Mouse (Mus musculus) MEL-GATA-1-ER (cell line): ENCODE measurements at regions not wholly inside any gene's neighbourhood (a gene's known extent, or its start where the extent isn't known, plus 50 kb on each side); places are given as distances from the start of the nearest gene placed in this dataset.

Experiments
- DNase-seq: peaks from one replicate; pipeline ENCODE4 v3.0.0-alpha.2; 2012; ENCODE audit warnings: low read depth; ENCODE audit errors: extremely low read depth

DNA sequence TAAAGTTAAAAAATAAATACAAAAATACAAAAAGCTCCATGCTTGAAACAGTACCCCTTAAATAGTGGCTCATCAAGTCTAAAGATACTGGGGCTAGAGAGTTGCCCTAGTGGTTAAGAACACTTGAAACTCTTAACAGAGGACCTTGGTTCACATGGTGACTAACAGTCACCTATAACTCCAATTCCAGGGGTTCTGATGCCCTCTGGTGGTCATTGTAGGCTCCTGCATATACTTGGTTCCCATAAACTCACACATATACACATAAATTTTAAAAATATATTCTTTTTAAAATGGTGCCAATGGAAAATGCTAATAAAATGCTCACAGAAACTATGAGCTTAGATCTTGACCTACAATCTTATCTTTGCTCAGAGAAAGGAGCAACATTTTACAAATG lies 286.4 kb downstream of the Pdcd6ip start:
- no peak for DNase-seq

DNA sequence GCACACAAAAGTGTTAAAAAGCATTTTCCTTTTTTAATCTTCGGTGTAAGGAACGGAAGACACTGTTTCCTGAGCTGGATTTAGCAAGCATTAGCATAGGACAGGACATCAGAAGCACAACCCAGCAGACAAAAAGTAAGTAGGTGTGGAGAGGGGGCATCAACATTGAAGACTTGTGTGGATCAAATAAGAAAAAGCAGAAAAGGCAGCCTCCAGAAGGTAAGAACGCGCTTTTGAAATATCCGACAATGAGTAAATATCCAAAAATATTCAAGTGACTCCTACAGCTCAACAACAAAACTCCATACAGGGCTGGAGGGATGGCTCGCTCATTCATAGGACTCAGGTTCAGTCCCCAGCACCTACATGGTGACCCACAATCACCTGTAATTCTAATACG lies 286.9 kb downstream of the Pdcd6ip start:
- no peak for DNase-seq

DNA sequence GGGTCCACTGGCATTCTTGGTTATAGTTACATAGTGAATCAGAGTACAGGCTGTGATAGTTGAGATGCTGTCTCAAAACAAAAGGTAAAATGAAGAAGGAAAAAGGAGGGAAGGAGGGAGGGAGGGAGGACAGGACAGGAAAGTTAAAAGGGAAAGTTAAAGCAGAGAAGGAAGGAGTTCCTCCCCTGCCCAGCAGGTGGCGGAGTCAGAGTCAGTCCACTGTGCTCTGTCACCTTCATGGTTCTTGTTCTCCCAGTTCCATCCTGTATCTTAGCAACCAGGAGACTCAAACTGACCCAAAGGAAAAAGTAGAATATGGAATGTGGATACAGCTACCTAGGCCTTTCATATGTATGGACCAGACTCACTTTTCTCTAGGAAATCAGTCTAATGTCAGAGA lies 288.3 kb downstream of the Pdcd6ip start:
- no peak for DNase-seq

DNA sequence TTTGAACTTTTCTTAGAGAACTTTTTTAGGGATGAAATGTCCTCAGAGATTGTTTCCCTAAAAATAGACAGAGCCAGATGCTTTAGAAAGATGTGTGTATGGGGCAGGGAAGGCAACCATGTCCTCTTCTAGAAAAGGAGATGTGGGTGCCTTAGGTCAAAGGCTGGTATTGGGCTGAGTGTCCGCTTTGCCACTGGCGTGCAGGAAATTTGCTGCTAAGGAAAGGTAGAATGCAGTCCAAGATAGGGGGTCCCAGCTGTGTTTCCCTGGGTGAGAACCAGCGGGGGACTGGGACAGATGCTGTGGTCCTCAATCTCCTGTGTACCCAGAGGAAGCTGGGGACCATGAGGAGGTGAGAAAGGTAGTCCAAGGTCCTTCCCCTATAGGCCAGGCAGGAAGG lies 291.0 kb downstream of the Pdcd6ip start:
- no peak for DNase-seq

DNA sequence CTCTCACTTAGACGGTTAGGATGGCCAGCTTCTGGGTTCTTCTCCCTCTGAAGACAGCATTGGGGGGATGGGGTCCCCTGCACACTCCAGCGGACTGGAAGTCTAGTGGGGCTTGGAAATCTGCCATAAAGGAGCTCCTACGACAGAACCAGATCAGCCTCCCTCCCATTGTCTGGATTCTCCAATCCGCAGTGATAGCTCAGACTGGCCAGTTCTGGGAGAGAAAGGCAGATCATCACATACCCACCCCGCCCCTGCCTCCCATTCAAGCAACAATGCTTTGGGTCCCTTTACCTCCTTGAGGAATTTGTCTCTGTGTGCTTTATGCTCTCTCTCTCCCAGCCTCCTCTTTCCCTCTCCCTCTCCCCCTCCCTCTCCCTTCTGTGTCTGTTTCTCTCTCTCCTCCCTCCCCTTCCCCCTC lies 292.5 kb downstream of the Pdcd6ip start:
- no peak for DNase-seq

DNA sequence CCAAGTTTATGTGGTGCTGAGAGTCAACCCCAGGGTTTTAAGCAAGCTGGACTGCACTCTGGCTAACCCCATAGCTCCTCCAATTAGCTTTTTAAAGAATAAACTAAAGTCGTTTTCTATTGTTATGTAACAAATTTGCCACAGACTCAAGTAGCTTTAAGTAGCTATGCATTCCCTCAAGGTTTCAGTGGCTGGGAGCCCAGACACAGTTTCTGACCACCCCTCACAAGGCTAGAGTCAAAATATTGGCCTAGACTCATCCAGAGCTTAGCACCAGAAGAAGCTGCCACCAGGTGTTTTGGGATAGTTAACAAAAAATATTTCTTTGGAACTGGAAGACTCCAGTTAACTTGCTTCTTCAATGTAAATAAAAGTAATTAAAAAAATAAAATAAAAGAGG lies 293.4 kb downstream of the Pdcd6ip start:
- no peak for DNase-seq

DNA sequence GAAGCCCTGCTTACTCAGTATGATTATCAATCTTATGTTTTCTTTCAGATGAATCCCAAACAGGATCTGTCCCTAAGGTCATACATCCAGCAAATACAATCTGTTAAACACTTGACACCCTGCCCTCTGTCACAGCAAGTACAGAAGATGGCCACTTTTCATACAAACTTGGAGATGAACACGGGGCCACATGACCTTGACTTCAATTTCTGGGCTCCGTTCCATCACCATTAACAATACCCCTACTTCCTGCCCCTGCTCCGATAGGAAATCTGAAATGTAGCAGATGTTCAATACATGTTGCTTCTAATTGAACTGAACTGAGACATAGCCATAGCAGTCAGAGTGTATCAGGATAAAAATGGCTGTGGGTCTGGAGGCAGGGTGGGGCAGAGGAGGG lies 294.2 kb downstream of the Pdcd6ip start:
- DNase-seq: no peak

DNA sequence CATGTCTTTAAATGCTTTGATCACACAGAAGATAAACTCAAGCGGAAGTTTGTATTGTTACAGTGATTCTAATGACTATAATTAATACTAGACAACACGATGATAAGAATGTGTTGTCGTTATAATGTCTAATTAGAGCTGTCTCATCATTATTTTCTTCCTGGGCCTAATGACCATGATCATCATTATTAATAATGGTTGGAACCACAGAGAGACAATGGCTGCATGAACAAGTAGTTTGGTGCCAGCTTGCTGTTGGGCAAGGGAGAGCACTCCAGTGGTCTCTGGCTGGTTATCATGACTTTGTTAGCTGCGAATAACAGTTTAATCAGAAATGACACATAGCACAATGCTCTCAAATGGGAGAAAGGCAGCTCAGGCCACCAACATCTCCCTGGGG lies 296.4 kb downstream of the Pdcd6ip start:
- DNase-seq: no peak

DNA sequence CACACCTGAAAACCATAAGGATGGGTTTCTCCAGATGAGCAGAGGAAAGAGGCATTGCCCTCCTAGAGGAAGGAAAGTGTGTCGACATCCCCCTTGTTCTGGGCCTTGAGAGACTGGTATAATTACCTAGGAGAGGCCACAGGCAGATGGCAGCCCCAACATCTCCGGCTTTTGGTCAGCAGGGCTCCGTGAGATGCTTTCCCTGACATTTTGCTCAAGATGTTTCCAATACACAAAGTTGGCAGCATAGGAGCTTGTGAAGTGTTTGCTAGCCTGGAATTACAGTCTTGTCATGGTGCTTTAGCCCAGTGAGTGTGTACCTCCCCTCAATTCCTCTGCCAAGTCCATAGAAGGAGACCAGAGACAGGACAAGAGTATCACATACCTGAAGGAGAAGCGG lies 299.5 kb downstream of the Pdcd6ip start:
- no peak for DNase-seq

DNA sequence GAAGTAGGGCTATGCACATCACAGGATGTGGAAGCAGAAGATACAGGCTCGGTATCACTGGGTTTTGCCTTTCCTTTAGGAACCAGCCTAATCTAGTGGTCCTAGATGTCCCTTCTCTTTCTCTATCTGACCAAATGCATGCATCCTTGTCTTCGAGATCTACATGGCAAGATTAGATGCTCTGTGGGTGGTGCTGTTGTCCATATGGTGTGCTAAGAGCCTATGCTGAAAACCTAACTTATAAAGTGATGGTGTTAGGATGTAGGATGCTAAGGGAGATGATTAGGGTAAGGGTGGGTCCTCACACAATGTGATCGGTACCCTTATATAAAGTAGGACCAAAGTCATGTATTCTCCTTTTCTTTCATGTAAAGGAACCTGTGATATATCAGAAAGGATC lies 313.7 kb downstream of the Pdcd6ip start:
- no peak for DNase-seq

DNA sequence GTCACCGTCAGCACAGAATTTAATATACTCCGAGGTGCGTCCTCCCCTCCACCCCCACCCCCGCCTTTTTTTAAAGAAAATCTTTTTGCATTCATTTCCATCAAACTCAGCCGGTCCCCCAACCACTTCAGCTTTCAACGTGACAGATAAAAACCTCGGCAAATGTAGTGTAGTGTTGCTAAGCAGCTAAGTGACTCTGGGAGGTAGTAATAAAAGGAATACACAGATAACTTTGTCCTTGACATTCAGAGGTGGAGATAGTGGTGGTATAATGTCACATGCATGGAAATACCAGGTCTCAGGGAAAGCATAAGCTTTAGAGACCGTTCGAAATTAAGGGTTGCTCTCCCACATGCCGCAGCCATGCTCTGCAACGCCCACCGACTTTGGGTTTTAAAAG lies 320.7 kb downstream of the Pdcd6ip start:
- DNase-seq: no peak

DNA sequence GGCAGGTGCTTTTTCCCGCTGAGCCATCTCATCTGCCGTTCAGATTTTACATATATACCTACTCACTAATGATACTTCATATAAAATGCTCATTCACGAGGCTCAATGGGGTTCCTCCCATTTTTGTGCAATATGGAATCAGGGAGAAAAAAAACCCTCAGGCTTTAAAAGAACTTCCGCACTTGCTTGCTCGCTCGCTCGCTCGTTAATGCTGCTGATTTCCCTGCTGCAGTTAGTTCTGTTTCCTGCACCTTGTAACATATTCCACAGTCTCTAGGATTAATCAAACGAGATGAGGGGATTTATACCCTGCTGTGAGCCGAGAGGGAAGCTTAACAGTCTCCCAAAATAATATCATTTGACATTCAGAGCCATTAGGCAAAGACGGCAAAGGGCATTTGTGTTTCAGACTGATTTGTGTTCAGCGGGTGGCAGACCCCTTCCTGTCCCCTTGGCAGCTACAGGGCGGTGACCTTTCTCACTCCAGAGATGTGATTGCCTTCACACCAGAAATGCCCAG lies 326.4 kb downstream of the Pdcd6ip start:
- DNase-seq: no peak

DNA sequence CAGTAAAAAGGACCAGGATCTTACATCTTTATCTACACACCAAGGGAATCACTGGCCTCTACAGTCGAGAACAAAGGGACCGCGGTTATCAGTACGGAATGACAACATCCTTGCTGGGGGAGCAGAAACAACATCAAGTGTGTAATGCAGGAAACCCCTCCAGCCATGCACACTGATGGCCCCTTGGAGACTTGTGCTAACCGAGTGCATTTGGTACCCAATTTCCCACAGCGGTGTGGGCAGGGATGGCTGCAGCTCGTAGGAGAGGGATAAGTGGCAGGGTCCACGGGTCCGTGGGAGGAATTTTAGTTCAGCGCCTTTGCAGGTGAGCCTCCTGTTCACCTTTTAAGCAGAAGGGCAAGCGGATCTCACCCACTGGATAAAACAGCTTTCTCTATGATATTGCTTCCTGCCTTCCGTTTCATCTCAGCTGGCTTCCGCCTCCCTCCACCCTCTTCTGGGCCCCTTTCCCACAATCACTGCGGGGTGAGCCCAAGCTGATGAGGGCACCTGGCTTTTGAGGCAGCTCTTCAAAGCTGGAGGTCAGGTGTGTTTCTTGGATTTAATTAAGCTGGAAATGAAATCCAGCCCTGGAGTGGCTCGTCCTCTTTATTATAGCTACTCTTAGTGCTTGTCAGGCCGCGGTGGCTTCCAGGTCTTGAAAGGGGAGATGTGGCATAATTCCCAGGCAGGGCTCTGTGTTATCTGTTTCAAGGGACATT lies 327.5 kb downstream of the Pdcd6ip start:
- DNase-seq: no peak

DNA sequence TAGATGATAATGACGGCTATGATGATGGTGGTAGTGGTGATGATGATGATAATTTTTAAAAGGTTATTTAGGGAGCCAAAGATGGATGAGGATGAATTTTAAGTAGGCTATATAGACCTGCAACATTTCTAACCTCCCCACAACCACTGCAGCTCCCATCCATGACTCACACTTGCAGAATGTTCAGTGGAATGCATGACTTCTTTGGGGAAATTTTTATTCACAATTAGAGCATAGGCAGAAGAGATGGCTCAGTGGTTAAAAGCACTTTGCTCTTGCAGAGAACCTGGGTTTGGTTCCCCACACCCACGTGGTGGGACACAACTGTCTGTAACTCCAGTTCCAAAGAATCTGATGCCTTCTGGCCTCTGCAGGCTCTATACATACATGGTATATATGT lies 329.5 kb downstream of the Pdcd6ip start:
- no peak for DNase-seq

DNA sequence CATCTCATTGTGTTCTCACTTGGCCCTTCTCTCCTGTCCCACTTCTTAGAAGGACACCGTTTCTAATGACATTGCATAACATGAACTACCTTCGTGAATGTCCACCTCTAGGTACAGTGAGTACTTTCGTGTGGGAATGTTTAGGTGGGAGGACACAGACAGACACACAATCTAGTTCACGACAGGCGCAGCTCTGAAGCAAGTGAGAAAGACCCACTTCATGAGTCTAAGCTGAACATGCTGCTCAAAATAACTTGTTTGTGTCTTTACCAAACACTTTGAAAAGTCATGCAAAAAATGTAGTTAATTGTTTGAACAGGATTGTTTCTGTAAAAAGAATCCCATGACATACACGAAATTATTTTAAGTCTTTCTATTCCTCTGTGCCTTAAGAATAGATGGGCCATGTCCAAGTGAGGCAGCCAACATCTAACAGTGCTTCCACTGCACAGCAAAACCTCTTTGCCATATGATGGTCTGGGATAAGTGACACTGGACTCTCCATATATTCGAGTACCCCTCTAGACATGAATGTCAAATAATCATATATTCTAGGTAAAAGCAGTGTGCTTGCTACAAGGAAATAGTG lies 336.2 kb downstream of the Pdcd6ip start:
- no peak for DNase-seq

DNA sequence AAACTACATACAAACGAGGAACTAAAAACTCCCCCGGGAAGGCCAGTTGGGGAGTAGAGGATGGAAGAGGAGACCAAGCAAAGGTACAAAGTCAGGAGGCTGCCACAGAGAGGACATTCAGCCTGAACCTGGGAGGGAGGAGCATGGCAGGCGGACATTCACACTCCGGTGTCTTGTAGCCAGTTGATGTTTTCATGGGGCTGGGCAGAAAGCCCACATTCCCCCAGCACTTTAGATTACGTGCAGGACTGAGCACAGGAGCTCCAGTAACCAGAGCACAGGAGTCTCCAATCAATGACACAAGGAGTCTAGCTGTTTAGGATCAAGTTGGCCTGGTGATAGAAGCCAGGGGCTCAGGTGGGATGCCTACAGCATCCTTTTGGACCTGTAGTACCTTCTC lies 360.1 kb downstream of the Pdcd6ip start:
- no peak for DNase-seq

DNA sequence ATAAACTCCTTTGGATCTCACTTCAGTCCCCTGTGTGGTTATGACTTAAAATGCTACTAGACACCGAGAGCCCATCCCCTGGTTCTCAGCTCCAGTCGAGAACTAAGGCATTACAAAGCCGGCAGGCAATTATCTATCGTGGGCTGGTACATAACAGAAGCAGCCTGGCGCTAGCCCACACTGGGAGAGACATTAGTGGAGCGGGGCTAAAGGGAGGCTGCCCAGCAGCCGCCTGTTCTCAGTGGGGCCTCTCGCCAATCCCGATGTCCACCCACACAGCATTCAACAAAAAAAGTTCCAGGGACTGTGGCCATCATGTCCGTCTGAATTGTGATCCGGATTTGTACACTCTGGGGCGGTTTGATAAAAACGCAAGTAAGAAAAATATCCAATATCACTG lies 361.5 kb downstream of the Pdcd6ip start:
- DNase-seq: no peak

DNA sequence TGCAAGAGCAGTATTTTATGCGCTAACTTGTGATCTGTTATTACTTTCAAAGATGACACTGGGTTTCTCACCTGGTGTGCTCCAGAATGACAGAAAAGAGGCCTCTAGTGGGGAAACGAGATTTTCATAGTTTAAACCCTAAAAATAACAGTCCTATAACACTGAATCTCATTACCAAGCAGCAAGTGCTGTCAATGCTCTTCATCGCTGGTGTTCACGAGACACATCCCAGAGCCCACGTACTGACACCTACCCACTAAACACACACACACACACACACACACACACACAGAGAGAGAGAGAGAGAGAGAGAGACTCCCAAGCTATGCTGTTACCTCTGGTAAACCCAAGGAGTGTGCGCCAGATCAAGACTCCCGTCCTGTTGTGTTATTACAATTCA lies 365.9 kb downstream of the Pdcd6ip start:
- DNase-seq: no peak

DNA sequence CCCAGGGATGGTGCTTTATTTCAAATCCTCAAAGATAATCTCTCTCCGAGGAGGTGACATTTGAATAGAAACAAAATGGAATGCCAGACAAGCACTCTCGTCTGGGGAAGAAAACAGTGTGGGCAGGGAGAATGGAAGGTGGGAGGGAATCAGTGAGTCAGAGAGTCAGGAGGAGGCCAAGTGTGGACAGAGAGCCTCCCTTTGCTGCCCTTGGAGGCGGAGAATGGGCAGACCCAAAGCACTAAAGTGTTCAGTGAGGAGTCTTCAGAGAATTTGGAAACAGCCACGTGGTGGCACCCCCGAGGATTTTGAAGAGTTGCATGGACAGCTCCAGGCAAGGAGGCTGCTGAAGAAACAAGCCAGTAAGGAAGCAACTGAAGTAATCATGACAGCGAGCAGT lies 367.2 kb downstream of the Pdcd6ip start:
- DNase-seq: no peak

DNA sequence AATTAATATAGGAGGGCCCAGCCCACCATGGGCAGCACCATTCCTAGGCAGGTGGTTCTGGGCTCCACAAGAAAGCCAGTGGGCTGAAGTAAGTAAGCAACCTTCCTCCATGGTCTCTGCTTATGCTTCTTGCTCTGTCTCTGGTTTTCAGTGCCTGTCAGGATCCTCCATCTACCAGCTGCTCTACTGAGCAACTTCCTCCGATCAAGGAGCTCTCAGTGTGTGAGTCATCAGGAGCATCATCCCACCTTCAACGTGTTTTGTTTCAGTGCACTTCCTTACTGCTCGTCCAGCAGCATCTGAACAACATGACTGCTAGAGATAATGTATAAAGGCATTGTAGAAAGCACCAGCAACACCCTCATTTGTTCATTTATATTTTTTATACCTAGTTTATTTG lies 368.0 kb downstream of the Pdcd6ip start:
- no peak for DNase-seq

DNA sequence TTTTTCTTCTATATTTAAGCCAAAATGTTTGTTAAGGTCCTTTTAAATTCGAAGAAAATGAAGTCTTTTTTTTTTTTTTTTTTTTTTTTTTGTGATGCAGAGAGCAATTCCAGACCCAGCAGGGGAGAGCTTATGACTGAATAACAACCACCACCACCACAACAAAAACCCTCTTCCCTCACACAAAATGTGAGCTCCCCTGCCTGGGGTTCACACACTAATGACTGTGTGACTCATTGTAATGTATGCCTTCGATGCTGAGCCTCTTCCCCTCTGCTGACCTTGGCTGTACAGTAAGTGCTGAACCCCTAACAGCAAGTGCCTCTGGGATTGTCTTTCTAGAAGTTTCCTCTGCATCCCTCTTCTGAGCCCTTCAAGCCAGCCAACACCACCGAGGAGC lies 383.6 kb downstream of the Pdcd6ip start:
- no peak for DNase-seq

DNA sequence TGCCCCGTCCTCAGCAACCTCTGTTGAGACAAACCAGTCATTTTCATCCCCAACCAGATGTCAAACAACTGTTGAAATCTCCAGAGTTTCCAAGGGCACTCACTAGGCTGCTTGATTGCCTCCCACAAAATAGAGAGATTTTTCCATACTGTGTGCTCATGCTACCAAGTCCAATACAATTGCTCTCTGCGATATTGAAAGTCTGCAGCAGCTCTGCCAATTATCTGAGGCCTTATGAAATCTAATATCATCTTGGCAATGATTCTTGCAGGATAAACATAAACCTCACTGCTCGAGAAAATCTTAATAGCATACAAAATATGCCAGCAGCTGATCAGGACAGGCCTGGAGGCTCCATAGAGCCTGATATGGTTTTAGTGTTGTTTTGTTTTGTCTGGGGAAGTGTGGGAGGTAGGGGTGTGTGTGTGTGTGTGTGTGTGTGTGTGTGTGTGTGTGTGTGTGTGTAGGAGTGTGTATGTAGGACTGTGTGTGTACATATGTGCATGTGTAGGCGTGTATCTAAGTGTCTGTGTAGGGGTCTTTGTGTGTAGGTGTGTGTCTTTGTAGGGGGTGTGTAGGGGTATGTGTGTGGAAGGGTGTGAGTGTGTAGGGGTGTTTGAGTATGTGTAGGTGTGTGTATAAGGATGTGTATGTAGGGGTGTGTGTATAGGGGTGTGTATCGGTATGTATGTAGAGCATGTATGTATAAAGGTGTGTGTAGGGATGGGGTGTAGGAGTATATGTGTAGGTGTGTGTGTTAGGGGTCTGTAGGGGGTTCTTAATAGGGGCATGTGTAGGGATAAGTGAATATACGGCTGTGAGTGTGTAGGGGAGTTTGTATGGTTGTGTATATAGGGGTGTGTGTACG lies 398.1 kb downstream of the Pdcd6ip start:
- DNase-seq: no peak
